Mouse (Mus musculus) myocyte (in vitro differentiated cells): Measurements from ENCODE around the gene Gm20388.

ENCODE experiments used
- CEBPB ChIP-seq: IDR thresholded peaks from 2 replicates; pipeline ENCODE4 v1.6.1; 2011; ENCODE audit warnings: mild to moderate bottlenecking, moderate library complexity; ENCODE audit not compliant: poor library complexity, insufficient read depth, severe bottlenecking
- E2F4 ChIP-seq: IDR thresholded peaks from one replicate; pipeline ENCODE4 v1.6.1; 2011; ENCODE audit warnings: mild to moderate bottlenecking, control low read depth, moderate library complexity; ENCODE audit not compliant: insufficient read depth
- MAX ChIP-seq: IDR thresholded peaks from one replicate; pipeline ENCODE4 v1.6.1; 2011; ENCODE audit warnings: low read depth, mild to moderate bottlenecking, control low read depth
- MYOD1 ChIP-seq, 3 experiments: IDR thresholded peaks; one replicate each; pipeline ENCODE4 v1.6.1; 2011; ENCODE audit warnings: control low read depth in 2 of 3, low read depth in 2 of 3, mild to moderate bottlenecking in 2 of 3, moderate library complexity in 1 of 3; ENCODE audit not compliant: insufficient read length in 2 of 3, control insufficient read depth in 1 of 3
- MYOG ChIP-seq, 3 experiments: IDR thresholded peaks; one replicate each; pipeline ENCODE4 v1.6.1; 2011; ENCODE audit warnings: control low read depth in 2 of 3, low read depth in 2 of 3, mild to moderate bottlenecking in 2 of 3; ENCODE audit not compliant: insufficient read length in 2 of 3, control insufficient read depth in 1 of 3, insufficient read depth in 1 of 3
- POLR2A ChIP-seq: IDR thresholded peaks from one replicate; pipeline ENCODE4 v1.6.1; 2011; ENCODE audit warnings: low read depth, mild to moderate bottlenecking, control low read depth, moderate library complexity; ENCODE audit not compliant: insufficient read length
- POLR2AphosphoS2 ChIP-seq: IDR thresholded peaks from one replicate; pipeline ENCODE4 v1.6.1; 2011; ENCODE audit warnings: low read depth, control low read depth; ENCODE audit not compliant: insufficient read length
- REST ChIP-seq: IDR thresholded peaks from one replicate; pipeline ENCODE4 v1.6.1; 2011; ENCODE audit warnings: mild to moderate bottlenecking, control low read depth, moderate library complexity; ENCODE audit not compliant: insufficient read depth, insufficient read length
- SRF ChIP-seq: IDR thresholded peaks from one replicate; pipeline ENCODE4 v1.6.1; 2011; ENCODE audit warnings: low read depth; ENCODE audit not compliant: control insufficient read depth, insufficient read length
- TCF12 ChIP-seq: IDR thresholded peaks from one replicate; pipeline ENCODE4 v1.6.1; 2011; ENCODE audit warnings: mild to moderate bottlenecking, control low read depth; ENCODE audit not compliant: poor library complexity, insufficient read depth, severe bottlenecking
- TCF3 ChIP-seq: IDR thresholded peaks from one replicate; pipeline ENCODE4 v1.6.1; 2011; ENCODE audit warnings: low read depth, control low read depth; ENCODE audit not compliant: insufficient read length

- TF ChIP-seq POLR2A (no peak), CEBPB (no peak), MAX (no peak), MYOG (IDR thresholded peaks at IDR 0.05; ENCODE audit: control insufficient read depth in 1 of 3, insufficient read depth in 1 of 3, insufficient read length in 2 of 3, low read depth in 2 of 3) (no peak), REST (no peak), E2F4 (no peak), TCF12 (no peak), TCF3 (no peak), POLR2AphosphoS2 (no peak), MYOD1 (IDR thresholded peaks at IDR 0.05; ENCODE audit: control insufficient read depth in 1 of 3, insufficient read length in 2 of 3, low read depth in 2 of 3) (no peak), SRF (no peak)
These were observed 83.5 kb downstream of the Gm20388 start for GRCm38 (mm10) chr8:119994114-119994513.
